Mouse (Mus musculus) small intestine, adult 2 months (tissue): Measurements from ENCODE around the gene AC124108.1.

Experiments
- CTCF ChIP-seq: fragments of 200-500 bp; IDR thresholded peaks from 2 replicates; pipeline ENCODE4 v1.5.1; 2012; ENCODE audit warnings: low read depth, mild to moderate bottlenecking, control low read depth, inconsistent platforms, low read length, moderate library complexity, mixed read lengths; ENCODE audit not compliant: insufficient replicate concordance, insufficient read length; ENCODE audit errors: extremely low read depth
- POLR2A ChIP-seq: fragments of 200-500 bp; IDR thresholded peaks from 2 replicates; pipeline ENCODE4 v1.6.1; 2012; ENCODE audit warnings: low read depth, mild to moderate bottlenecking, control low read depth, inconsistent platforms, low read length, moderate library complexity

DNA sequence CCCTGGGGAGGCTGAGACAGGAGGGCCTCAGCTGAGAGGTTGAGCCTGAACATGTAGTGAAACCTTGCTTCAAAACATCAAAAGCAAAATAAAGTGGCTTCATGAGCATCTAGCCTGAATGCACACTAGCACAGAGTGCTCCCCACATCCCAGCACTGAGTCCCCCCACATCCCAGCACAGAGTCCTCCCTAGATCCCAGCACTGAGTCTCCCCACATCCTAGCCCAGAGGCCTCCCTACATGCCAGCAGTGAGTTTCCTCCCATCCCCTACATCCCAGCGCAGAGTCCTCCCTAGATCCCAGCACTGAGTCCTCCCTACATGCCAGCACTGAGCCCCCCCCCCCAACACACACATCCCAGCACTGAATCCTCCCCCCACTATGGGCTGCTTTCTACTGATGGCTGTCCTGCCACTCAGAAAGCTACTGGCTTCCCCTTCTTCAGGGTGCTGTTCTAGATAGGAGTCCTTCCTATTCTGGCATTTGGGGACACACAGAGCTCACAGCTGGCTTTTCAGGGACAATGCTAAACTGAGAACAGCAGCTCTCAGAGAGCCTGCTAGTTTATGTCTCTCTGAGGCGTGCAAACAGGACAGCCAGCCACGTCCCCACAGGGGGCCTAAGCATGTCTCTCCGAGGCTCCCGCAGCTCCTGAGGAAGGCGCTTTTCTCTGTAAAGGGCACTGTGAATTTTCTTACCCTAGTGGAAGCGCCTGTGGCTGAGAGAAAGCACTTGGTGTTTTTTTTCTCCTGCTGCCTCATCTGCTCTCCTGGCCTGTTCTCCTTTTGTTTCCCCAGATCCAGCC, 40.4 kb downstream of the AC124108.1 start:
- no peak for TF ChIP-seq CTCF
- TF ChIP-seq POLR2A, result no peak
